Mouse (Mus musculus) hindbrain, embryonic 10.5 days (tissue): ENCODE results near the gene Hpf1. TPM values are rescaled to one million over a fixed set of nuclear protein-coding genes. Genes with fewer than 3 reads are reported as not detected.

Experiments
- polyA plus RNA-seq: library from polyadenylated mRNA; unstranded; fragments of >200 nt; fragmentation: Nextera tagmentation; extraction: Ambion mirVana; gene quantifications from 2 replicates; pipeline ENCODE4 v1.2.1, GENCODE M21; 2016

Hpf1 gene
- polyA plus RNA-seq, 1 experiment from 2014 or later: 97.1 TPM

Other genes starting within 250 kb of the Hpf1 start
- 25.4 and 29.0 TPM in 2 replicates for gene Clcn3, start 92.9 kb downstream of the Hpf1 start, polyA plus RNA-seq
- gene Nek1, start 102.8 kb downstream of the Hpf1 start, polyA plus RNA-seq: 16.5 and 21.1 TPM in 2 replicates